Mouse (Mus musculus) midbrain, embryonic 15.5 days (tissue): ENCODE results near the gene Stk25. TPM values are rescaled to one million over a fixed set of nuclear protein-coding genes. Genes with fewer than 3 reads are reported as not detected.

Experiments used
- ATAC-seq: fragments of 200-750 bp; cut with Nextera tagmentation; replicated peaks from 2 replicates; pipeline ENCODE4 v1.8.0; 2017; ENCODE audit warnings: moderate TSS enrichment
- H3K27ac ChIP-seq: fragments of 300-500 bp; sonication (generic); 2 replicates; pipeline ENCODE4 v1.5.1; 2015; ENCODE audit warnings: mild to moderate bottlenecking, inconsistent platforms
- H3K27me3 ChIP-seq: fragments of 300-500 bp; sonication (generic); replicated peaks from 2 replicates; pipeline ENCODE4 v1.6.1; 2015; ENCODE audit warnings: inconsistent platforms
- H3K36me3 ChIP-seq: fragments of 300-500 bp; sonication (generic); replicated peaks from 2 replicates; pipeline ENCODE4 v1.6.1; 2015; ENCODE audit warnings: inconsistent platforms
- H3K4me1 ChIP-seq: fragments of 300-500 bp; sonication (generic); 2 replicates; pipeline ENCODE4 v1.6.1; 2015; ENCODE audit warnings: inconsistent platforms
- H3K4me2 ChIP-seq: fragments of 300-500 bp; sonication (generic); 2 replicates; pipeline ENCODE4 v1.6.1; 2015; ENCODE audit warnings: inconsistent platforms, mild to moderate bottlenecking, moderate library complexity
- H3K4me3 ChIP-seq: fragments of 300-500 bp; sonication (generic); 2 replicates; pipeline ENCODE4 v1.5.1; 2015; ENCODE audit warnings: mild to moderate bottlenecking, inconsistent platforms
- H3K9ac ChIP-seq: fragments of 300-500 bp; sonication (generic); 2 replicates; pipeline ENCODE4 v1.6.1; 2015; ENCODE audit warnings: mild to moderate bottlenecking, inconsistent platforms
- H3K9me3 ChIP-seq: fragments of 300-500 bp; sonication (generic); 2 replicates; pipeline ENCODE4 v1.6.1; 2016; ENCODE audit warnings: inconsistent platforms
- WGBS: fragments of 180-500 bp; shearing (Covaris S2); methylation state at CpG from one replicate; pipeline ENCODE4 v1.1.7; 2015; ENCODE audit warnings: mixed read lengths; 5-methylcytosine and 5-hydroxymethylcytosine counted together
- polyA plus RNA-seq: library from polyadenylated mRNA; unstranded; fragments of >200 nt; fragmentation: Nextera tagmentation; extraction: Ambion mirVana; gene quantifications from 2 replicates; pipeline ENCODE4 v1.2.1, GENCODE M21; 2015

The Stk25 gene
- polyA plus RNA-seq, 1 experiment from 2014 or later: 353 TPM

DNA sequence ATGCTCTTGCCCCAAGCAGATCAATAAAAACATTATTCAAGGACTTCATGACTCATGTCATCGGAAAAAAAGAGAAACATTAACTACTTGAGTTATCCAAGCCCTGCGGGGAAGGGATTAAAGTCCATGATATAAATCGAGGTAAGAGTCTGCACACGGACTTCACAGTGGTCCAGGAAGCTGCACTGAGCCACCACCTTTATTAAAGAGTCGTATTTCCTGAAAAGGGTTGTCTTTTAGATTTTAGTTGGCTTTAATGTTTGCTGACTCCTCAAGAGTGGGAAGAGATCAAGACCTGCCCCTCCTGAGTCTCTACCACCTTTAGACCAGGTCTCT, 1.5 kb downstream of the Stk25 start:
- ATAC-seq: no peak
- no peaks in the 10 kb centered on the region for H3K9me3 ChIP-seq
- no peaks in the 10 kb centered on the region for H3K36me3 ChIP-seq
- no peak overlapping the region for H3K27ac ChIP-seq
- H3K4me3 ChIP-seq: no peak overlapping the region
- no peaks in the 10 kb centered on the region for H3K27me3 ChIP-seq
- H3K9ac ChIP-seq: no peak overlapping the region
- no peak overlapping the region for H3K4me2 ChIP-seq
- no peaks in the 10 kb centered on the region for H3K4me1 ChIP-seq
- 77% methylated on average over 5 of the region's 5 CpGs for WGBS

DNA sequence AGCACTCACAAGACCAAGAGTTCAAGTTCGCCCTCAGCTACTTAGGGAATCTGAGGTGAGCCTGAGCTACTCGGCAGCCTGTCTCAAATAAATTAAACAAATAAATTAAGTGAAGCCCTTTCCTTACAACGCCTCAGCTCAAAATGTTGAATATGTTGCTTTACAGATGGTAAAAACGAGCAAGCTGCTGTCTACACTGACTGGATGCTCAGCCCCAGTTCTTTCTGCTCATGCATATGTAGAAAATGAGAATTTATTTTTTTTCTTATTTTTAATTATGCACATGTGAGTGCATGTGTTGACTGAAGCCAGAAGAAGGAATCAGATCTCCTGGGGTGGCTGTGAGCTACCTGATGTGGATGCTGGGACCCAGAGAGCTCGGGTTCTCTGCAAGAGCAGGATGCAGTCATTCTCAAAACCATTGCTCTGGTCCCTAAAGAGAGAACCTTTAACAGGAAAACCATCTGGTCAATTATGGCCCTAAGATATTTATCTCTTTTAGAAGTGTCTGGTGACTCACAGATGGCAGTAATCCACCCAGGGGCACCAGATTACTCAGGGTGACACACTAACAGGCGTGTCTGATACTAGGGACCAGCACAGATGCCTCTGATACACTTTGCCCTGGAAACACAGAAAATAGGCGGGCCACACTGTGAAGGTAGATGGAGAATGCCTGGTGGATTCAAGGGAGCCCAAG, 2.0 kb downstream of the Stk25 start:
- Histone ChIP-seq H3K36me3 (no peaks in the 10 kb centered on the region), H3K4me3 (no peak overlapping the region), H3K27ac (no peak overlapping the region), H3K9me3 (no peaks in the 10 kb centered on the region), H3K27me3 (no peaks in the 10 kb centered on the region), H3K4me2 (no peak overlapping the region), H3K9ac (no peak overlapping the region), H3K4me1 (no peaks in the 10 kb centered on the region)
- 77% methylated on average over 7 of the region's 7 CpGs for WGBS
- ATAC-seq: no peak

DNA sequence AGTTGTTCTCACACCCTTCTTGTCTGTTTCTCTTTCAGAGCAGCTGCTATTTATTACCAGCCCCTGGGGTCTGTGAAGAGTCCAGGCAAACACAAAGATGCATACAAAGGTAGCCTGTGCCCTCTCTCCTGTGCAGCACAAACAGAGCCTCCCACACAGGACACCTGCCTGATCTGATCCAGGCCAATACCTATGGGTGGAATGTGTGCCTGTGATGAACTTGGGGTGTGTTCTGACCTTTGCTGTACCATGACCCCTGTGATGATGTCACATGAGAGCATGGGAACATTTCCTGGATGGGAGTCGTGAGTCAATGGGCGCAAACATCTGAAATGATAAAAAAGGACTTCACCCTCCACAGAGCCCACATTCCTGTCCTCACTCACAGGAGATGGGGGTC, 3.7 kb downstream of the Stk25 start:
- no peaks in the 10 kb centered on the region for H3K36me3 ChIP-seq
- 79% methylated on average over 2 of the region's 2 CpGs for WGBS
- H3K27ac ChIP-seq: no peak overlapping the region
- H3K4me3 ChIP-seq: no peak overlapping the region
- H3K9ac ChIP-seq: no peak overlapping the region
- no peaks in the 10 kb centered on the region for H3K4me1 ChIP-seq
- no peaks in the 10 kb centered on the region for H3K27me3 ChIP-seq
- ATAC-seq: no peak
- H3K4me2 ChIP-seq: no peak overlapping the region
- no peaks in the 10 kb centered on the region for H3K9me3 ChIP-seq

DNA sequence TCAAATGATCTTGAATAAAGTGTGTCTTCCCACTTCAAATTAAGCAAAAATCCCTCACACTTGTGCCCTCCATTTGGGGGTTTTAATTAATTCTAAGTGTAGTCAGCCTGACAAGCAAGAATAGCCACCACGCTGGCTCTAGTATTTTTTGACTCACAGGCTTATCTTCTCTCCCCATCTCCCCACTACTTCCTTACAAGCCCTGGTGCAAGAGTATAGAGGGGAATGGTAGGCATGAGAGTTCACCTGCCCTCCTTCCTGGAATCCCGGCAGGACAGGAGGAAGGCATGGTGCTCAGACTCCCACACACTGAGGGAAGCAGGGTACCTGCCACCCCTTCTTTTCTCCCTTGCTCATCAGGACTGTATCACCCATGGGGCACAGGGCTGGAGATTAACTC, 4.2 kb downstream of the Stk25 start:
- H3K27ac ChIP-seq: no peak overlapping the region
- H3K36me3 ChIP-seq: no peaks in the 10 kb centered on the region
- no peaks in the 10 kb centered on the region for H3K4me1 ChIP-seq
- no peak overlapping the region for H3K4me3 ChIP-seq
- 59% methylated on average over 2 of the region's 2 CpGs for WGBS
- no peak overlapping the region for H3K9ac ChIP-seq
- no peaks in the 10 kb centered on the region for H3K9me3 ChIP-seq
- no peak overlapping the region for H3K4me2 ChIP-seq
- ATAC-seq: no peak
- H3K27me3 ChIP-seq: no peaks in the 10 kb centered on the region

DNA sequence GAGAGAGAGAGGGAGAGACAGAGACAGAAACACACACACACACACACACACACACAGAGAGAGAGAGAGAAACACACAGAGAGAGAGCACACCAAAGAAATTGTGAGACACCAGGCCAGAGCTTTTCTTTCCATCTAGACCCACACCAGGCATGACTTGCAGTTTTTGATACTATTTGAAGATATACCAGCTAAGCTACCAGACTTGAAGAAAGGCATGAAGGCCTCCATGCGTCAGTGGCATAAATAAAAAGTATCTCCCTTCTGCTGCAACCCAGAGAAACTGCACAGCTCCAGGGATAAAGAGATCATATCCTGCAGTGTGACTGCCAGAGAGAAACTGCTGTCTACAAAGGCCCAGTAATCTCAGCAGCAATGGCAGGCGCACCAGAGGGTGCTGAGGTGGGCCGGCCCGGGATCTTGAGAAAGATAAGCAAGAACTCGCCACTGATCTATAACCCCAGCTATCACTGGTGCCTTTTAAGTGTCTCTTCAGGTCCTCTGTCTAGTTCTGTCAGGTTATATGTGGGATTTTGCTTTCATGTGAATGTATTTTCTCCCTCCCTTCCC, 8.8 kb downstream of the Stk25 start:
- no peak for ATAC-seq

DNA sequence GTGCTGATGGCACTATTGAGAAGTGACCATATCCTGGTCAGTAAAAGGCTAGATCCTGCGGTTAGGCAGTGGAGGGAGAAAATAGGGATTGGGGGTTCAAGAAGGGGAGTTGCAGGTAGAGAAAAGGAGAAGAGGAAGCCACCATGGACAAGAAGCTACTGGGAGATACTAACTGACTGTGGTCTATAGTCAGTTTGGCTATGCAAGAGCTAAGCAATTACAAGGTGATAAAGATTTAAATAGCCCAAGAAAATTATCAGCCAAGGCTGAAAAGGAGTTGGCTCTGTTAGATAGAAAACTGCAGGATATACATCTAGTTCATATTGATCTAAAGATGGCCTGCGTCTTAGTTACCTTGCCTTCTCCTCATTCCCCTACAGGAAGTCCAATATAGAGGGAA, 15.8 kb downstream of the Stk25 start:
- no peak overlapping the region for H3K27ac ChIP-seq
- H3K4me1 ChIP-seq: no peaks in the 10 kb centered on the region
- H3K4me2 ChIP-seq: no peak overlapping the region
- no peak overlapping the region for H3K4me3 ChIP-seq
- WGBS: 92% methylated on average over 2 of the region's 2 CpGs
- no peak for ATAC-seq
- no peak overlapping the region for H3K9ac ChIP-seq
- no peaks in the 10 kb centered on the region for H3K9me3 ChIP-seq
- H3K36me3 ChIP-seq: no peaks in the 10 kb centered on the region
- H3K27me3 ChIP-seq: no peaks in the 10 kb centered on the region

More for the DNA sequence above, 8.8 kb downstream of the Stk25 start:
- WGBS: 69% methylated on average over 5 of the region's 5 CpGs
- Histone ChIP-seq H3K4me3 (no peak overlapping the region), H3K4me2 (no peak overlapping the region), H3K36me3 (no peaks in the 10 kb centered on the region), H3K27me3 (no peaks in the 10 kb centered on the region), H3K27ac (no peak overlapping the region), H3K9me3 (no peaks in the 10 kb centered on the region), H3K4me1 (no peaks in the 10 kb centered on the region), H3K9ac (no peak overlapping the region)

DNA sequence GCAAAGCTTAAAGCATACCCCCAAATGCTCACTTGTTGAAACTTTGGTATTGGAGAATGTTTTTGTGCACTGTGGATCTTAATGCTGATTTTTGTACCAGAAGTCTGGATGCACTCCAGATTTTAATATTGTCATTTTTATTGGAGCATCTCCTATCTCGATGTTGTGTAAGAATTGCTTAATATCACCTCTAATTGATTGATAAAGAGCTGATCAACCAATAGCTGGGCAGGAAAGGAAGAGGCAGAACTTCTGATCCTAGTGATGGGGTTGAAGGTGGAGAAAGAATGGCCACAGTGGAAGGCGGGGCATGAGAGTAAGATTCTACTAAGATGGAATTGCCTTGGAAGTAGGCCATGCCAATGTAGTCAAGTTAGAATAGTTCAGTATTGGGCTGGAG, 16.5 kb downstream of the Stk25 start:
- no peaks in the 10 kb centered on the region for H3K9me3 ChIP-seq
- H3K9ac ChIP-seq: no peak overlapping the region
- H3K4me3 ChIP-seq: no peak overlapping the region
- H3K4me2 ChIP-seq: no peak overlapping the region
- no peak overlapping the region for H3K27ac ChIP-seq
- H3K27me3 ChIP-seq: no peaks in the 10 kb centered on the region
- no peaks in the 10 kb centered on the region for H3K36me3 ChIP-seq
- no peak for ATAC-seq
- H3K4me1 ChIP-seq: no peaks in the 10 kb centered on the region
- 91% methylated on average over 2 of the region's 2 CpGs for WGBS

DNA sequence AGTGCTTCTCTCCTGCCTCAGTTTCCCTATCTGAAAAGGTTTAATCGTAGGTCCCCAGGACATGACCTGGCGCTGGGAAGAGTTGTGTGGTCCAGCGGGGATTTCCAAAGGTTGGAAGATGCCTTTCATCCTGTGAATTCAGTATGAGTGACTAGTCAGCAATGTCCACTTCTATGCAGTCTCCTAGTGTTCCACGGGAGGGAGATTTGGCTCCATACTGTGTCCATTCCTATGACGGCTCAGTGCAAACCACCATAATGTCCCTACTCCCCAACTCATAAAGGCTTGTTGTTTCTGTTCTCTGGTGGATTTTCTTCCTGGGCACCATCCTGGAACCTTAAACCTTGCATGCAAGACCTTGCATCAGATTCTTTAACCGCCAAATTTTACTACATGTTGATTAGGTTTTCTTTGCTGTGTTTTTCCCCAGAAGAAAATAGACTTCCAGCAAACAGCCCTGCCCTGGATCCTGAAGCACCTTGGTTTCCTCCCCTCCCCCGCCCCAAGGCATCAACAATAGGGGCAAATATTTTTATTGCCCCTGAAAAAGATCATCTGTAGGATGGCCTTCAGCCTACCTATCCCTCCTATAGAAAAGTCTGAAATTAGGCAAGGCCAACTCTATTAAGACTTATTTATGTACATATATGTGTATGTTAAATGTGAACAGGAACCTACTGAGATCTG, 22.1 kb downstream of the Stk25 start:
- peak overlapping the region; percentile 50 for H3K9ac ChIP-seq
- peak overlapping the region; percentile 81 for H3K4me2 ChIP-seq
- no peaks in the 10 kb centered on the region for H3K9me3 ChIP-seq
- H3K4me1 ChIP-seq: peaks cover 27% of the 10 kb centered on the region
- H3K27me3 ChIP-seq: no peaks in the 10 kb centered on the region
- peak overlapping the region; percentile 89 for H3K27ac ChIP-seq
- H3K36me3 ChIP-seq: no peaks in the 10 kb centered on the region
- ATAC-seq: peak; percentile 44
- 35% methylated on average over 7 of the region's 7 CpGs for WGBS
- H3K4me3 ChIP-seq: peak overlapping the region; percentile 89

DNA sequence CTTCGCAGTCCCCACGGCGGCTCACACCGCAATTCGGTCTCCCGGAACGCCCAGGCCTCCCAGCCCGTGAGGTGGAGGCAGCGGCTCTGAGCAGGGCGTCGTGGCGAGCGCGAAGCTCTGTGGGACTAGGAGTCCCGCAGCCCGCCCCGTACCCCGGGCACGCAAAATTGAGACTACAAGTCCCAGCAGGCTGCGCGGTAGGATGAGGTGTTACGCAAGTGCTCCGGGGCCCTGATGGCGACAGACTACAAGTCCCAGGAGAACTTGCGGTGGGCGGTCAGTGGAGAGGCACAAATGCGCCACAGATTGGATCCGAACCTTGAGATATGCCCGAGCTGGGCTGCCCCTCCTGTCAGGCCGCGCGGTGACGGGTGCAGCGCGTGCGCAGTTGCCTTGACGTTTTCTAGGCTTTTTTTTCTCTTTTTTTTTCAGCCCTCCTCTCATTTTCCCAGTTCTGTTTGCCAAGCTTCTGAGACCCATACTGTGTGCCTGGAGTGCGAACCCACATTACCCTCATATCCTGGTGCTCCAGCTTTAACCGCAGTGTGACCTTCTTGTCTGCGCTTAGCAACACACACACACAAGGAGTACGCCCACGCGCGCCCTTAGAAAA, 22.8 kb downstream of the Stk25 start:
- Histone ChIP-seq H3K9me3 (no peaks in the 10 kb centered on the region), H3K27me3 (no peaks in the 10 kb centered on the region), H3K4me1 (peaks cover 27% of the 10 kb centered on the region), H3K36me3 (no peaks in the 10 kb centered on the region), H3K4me2 (peak overlapping the region; percentile 81), H3K27ac (peak overlapping the region; percentile 89), H3K4me3 (peak overlapping the region; percentile 89), H3K9ac (peak overlapping the region; percentile 97)
- ATAC-seq: peak; percentile 99
- WGBS: under 1% methylated on average over 44 of the region's 44 CpGs

DNA sequence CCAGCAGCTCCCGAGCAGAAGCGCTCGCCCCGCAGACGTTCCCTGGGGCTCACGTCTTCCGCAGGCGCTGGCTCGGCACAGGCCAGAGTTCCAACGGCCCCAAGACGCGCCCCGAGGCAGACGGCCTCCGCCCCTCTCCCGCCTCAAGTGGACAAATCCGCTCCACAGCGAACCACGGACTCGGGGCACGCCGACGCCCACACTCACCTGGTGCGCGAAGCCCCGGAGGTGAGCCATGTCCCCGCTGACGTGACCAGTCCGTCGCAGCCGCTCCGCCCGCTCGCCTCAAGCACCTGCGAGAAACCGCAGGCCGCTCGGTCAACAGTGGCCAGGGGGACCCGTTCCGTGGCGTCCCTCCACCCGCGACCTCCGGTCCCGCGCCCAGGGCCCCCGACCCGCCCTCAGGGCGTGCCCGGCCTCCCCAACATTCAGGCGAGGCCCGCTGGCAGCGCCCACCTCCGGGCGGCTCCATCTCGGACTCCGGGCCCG, 23.3 kb downstream of the Stk25 start:
- Histone ChIP-seq H3K27ac (peak overlapping the region; percentile 89), H3K9me3 (no peaks in the 10 kb centered on the region), H3K4me3 (peak overlapping the region; percentile 89), H3K4me1 (peaks cover 27% of the 10 kb centered on the region), H3K27me3 (no peaks in the 10 kb centered on the region), H3K9ac (peak overlapping the region; percentile 97), H3K36me3 (no peaks in the 10 kb centered on the region), H3K4me2 (peak overlapping the region; percentile 72)
- under 1% methylated on average over 55 of the region's 58 CpGs for WGBS
- no peak for ATAC-seq

DNA sequence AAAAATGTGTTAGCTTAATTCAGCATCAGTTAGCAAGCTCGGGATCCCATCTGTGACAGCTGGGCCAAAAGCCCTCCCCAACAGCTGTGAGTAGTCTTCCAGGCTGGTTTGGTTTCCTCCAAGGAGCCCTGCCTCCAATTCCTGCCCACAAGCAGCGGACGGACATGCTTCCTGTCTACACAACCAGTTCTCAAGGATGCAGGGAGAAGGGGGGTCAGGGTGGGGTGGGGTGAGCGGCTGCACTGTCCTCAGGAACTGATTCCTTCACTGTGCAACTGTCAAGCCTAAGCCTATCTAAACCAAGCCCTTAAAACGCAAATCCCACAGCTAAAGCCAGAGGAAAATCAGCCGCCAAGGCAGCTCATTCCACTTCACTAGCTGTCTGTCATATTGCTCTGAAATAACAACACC, 24.0 kb downstream of the Stk25 start:
- ATAC-seq: no peak

DNA sequence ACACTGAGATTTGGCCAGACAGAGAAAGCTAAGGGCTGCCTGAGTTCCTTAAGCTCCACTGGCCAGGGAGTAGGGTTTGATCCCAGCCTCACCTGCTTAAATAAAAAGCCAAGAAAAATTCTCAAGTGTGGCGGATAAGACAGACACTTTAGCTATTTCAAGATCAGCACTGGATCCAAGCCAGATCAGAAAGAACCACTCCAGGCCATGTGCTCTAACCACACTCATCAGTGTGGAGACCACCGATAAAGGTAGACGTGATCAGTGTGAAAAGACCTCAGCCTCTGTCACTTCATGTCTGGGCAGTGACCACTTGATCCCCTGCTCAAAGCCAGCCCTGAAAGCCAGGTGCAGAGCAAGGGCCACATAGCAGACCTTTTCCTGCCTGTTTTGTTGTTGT, 25.7 kb downstream of the Stk25 start:
- Histone ChIP-seq H3K4me1 (peaks cover 27% of the 10 kb centered on the region), H3K9me3 (no peaks in the 10 kb centered on the region), H3K4me3 (no peak overlapping the region), H3K9ac (no peak overlapping the region), H3K27ac (no peak overlapping the region), H3K27me3 (no peaks in the 10 kb centered on the region), H3K36me3 (peaks cover 6% of the 10 kb centered on the region; the same call in 1 of the 2 replicates), H3K4me2 (no peak overlapping the region)
- 94% methylated on average over 3 of the region's 3 CpGs for WGBS
- ATAC-seq: no peak

More for the DNA sequence above, 24.0 kb downstream of the Stk25 start:
- Histone ChIP-seq H3K27me3 (no peaks in the 10 kb centered on the region), H3K9ac (peak overlapping the region; percentile 97), H3K27ac (peak overlapping the region; percentile 89), H3K4me3 (peak overlapping the region; percentile 89), H3K9me3 (no peaks in the 10 kb centered on the region), H3K4me1 (peaks cover 27% of the 10 kb centered on the region), H3K36me3 (no peaks in the 10 kb centered on the region), H3K4me2 (peak overlapping the region; percentile 72)
- 5% methylated on average over 6 of the region's 6 CpGs for WGBS
